Mouse (Mus musculus) heart, adult 11 months (tissue): ENCODE results near the gene Gpr156.

Experiments
- DNase-seq: peaks from one replicate; pipeline ENCODE4 v3.0.0; 2022

Gpr156 gene

DNA sequence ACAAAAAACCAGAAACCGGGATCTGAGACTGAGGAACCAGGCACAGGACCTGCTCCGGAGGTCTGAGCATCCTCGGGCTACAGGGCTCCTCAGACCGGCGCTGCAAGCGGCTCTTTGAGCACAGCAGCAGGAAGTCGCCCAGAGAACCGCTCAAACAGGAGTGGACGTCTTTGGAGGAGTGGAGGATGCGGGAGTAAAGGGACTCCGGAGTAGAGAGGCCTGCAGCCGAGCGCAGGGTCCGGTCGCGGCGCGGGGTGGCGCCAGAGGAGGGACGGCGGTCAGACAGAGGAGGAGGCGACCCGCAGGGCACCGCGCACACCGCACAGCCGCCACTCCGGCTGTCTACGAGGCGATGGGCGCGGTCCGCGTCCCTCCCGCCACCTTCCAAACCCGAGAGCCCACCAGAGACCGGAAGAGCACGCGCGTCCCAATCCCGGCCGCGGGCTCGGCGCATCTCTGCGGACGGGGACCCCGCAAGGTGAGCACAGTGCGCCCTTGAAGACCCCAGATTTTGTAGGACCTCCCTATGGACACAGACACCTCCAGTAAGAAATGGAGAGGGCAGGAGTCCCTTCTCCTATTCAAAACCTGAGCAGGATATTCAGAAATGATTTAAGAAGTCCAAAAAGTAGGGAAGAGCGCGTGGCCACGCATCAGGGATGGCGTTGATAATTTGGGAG is at the start of gene Gpr156:
Gene Gpr156, plus strand, starts transcription at position 359 of the 680 bp plus-strand sequence.
- peak; percentile 90 for DNase-seq

DNA sequence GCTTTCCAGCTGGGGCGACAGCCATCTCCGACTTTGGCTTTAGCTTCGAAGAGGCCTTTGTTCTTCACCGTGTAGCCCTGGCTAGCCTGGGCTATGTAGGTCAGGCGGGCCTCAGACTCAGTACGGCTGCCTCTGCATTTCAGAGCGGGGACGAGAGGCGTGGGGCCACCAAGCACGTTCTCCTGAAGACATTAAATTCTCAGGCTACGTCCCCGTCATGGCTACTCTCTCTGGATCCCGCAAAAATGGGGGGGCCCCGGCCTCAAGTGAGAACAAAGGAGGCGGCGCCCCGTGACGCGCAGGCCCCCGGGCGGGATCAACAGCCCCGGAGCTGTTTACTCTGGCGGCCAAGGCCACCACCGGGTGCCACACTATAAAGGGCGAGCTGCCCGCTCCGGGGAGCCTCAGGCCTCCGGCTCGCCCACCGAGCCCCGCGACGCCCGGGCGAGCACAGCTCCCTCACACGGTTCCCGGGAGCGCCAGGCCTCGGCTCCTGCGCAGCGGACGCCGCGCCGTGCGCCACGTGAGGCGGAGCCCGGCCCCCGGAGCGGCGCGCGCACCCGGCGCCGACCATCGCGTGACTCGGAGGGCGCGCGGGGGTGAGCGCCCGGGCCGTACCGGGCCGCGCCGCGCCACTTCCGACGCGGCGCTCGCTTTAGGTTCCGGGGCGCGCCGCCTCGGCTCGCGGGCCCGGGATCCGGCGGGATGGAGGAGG is 48.3 kb upstream of the Gpr156 start, which contains the start of gene Lrrc58:
Gene Lrrc58, plus strand, starts transcription at position 599 of the 715 bp plus-strand sequence.
- peak; percentile 99 for DNase-seq

DNA sequence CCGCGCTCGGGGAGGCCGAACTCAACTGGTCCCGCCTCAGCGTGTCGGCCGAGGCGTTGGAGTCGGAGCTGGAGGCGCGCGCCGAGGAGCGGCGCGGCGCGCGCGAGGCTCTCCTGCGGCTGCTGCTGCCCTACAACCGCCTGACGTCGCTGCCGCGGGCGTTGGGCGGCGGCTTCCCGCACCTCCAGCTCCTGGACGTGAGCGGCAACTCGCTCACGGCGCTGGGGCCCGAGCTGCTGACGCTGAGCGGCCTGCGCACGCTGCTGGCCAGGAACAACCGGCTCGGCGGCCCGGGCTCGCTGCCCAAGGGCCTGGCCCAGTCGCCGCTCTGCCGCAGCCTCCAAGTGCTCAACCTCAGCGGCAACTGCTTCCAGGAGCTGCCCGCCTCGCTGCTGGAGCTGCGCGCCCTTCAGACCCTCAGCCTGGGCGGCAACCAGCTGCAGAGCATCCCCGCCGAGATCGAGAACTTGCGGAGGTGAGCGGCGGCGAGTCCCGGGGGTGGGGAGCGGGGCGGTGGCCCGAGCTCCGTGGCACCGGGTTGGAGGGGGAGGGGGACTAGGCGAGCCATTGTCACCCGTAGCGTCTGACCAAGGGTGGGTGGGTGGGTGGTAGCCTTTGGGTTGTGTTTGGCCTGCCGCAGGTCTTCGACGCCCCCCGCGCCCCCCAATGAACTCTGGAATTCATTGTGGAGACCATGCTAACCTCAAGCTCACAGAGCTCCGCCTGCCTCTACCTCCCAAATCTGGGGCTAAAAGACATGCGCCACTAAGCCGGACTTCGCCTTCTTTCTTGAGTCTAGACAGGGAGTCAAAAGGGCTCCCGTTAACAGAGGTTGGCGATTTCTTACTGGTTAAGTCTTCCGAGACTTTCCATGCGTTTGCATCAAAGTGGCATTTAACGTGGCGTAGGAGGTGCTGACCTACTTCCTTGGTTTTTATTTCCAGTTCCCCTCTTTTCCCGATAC is 47.5 kb upstream of the Gpr156 start:
- DNase-seq, result no peak

DNA sequence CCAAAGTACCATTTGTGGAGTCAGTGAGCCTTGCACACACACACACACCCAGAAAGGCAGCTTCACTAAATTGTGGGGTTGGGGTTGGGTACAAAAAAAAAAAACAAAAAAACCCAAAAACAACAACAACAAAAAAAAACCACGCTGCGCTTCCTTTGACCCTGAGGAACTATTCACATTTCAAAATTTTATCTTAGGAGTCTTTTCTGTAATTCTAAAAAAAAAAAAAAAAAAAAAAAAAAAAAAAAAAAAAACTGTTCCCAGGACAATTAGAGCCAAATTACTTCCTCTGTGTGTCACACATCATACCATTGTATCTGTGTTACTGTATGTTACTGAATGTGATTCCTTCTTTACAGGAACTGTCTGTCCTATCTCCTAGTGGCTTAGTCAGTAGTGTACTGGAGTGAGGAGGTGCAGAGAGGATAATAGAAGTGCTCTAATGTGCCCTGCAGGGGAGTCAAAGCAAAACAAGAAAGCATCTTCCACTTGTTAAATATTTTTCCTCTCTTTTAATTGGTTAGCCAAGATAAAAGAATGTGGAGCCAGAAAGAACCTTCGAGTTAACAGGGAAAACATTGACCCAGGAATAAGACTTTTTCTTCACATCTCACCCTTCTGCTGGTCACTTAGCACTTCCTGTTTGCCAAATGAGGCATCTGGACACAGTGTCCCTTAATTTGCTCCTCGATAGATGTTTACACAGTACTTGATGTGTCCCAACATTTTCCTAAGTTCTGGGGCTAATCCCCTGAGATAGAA is 46.6 kb upstream of the Gpr156 start:
- peak; percentile 92 for DNase-seq

DNA sequence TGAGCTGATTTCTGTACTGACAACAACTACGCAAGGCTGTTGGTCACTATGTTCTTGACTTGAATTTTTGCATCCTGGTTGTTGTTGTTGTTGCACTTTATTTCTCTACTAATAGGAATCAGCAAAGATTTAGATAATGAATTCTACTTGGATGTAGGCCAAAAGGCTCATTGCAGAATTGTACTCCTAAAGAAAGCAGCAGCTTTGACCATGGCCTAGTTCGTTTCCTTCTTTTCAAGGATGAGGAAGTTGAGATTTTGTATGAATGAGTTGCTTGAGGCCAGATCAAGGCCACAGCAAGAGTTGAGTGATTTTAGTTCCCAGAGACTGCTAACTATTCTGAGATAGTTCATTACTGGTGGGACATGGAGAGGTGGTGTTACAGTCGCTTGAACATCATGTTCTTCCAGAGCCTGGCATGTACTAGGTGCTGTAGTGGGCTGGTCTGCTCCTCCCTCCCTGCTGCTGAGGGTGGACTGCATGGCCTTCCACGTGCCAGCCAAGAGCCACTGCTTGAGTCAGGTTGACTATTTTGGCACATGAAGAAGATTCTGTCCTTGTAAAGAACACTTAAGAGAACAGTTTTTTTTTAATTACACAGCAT is 45.1 kb upstream of the Gpr156 start:
- peak; percentile 98 for DNase-seq

DNA sequence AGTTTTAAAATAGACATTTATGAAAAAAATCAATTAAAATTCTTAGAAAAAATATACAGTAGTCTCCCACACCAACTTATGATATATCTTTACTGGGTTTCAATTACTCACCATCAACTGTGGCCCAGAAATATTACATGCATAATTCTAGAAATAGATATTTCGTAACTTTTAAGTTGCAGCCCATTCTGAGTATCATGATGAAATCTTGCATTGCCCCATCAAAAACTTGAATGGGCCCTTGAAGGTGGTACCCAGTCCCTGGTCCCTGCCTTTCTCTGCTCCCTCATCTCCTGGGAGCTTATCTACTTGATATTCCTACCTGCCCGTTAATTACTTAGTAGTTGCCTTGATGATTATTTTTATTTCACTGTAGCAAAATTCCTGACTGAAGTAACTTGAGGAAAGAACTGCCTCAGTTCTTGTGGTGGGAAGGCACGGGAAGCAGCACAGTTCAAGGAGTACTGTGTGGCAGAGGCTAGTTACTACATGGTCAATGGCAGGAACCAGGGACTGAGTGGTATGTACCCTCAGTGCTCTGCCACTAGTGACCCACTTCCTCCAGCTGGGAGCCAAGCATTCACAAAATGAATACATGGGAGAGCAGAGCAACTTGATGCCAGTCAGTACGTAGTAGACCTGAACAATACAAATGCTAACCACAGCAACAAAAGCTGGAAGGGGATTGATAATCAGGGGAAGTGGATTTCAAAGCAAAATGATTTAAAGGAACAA is 41.6 kb upstream of the Gpr156 start:
- peak; percentile 75 for DNase-seq

DNA sequence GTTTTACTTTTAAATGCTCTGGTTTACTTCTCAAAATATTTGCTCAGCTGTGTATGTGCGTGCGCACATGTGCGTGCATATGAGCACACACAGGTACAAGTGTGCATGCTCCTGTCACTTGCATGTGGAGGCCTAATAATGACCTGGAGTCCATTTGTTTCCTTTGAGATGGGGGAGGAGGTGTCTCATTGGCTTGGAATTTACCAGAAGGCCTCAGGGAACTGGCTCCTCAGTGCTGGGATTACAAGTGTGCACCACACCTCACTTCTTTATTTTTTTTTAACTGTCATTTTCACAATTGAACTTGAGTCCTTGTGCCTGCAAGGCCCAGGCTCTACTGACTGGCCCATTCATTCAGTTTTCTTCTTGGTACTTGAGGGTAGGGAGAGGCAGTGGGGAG is 38.9 kb upstream of the Gpr156 start:
- peak; percentile 57 for DNase-seq

DNA sequence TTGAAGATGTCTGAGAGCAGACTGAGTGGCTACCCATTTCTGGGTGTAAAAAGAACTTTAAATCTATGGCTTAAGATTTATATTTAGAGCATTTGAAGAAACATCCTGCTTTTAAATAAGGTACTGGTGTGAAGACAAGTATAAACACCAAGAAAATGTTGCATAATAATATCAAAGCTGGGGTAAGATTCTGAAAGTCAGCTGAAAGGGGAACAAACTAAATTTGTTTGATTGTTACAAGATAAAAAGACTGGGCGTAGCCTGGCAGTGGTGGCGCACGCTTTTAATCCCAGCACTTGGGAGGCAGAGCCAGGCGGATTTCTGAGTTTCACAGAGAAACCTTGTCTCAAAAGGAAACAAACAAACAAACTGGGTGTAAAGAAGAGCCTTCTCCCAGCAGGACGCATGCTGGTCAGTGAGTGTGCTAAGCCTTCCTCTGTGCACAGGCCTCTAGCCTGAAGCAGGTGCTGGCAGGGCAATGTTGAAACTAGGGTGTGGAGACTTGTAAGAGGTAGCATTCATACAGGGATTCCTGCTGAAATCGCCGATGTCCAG is 37.3 kb upstream of the Gpr156 start:
- DNase-seq, result peak; percentile 74

DNA sequence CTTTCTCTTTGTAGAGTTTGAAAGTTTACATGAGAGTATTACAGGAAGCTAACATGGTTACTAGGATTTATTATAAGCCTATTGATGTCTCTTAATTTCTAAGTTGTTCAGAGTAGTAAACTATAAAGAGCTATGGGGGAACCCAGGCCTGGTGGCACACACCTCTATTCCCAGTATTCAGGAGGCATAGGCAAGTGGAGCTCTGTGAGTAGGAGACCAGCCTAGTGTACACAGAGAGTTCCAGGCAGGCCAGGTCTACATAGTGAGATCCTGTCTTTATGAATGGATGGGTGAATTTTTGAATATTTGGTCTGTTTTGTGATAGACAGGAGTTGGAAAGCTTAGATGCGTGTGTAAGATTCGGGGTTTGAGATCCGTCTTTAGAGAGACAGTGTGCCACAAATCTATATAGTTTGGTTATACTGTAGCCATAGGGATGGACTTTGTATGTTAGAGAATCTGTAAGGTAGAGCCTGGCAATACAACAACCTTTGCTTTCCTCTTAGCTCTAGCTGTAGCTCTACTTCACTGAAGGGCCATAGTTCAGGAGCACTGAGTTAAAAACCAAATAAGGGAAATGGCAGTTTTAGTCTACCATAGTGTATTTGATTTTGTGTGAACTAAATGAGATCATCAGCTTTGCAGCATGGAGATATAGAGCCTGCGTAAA is 36.4 kb upstream of the Gpr156 start:
- DNase-seq, result peak; percentile 18

DNA sequence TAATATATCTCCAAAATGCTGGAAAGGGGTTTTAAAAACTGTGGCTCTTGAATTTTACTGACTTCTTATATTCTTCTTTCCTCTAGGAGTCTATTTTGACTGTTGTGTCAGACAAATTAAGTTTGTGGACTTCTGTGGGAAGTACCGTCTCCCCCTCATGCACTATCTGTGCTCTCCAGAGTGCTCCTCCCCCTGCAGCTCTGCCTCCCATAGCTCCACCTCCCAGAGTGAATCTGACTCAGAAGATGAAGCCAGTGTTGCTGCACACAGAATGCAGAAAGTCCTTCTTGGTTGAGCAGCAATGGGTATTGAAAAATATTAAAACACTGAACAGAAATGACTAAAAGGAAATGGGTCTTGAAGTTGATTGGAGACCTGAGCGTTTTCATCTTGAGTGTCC is 35.1 kb upstream of the Gpr156 start:
- peak; percentile 82 for DNase-seq

DNA sequence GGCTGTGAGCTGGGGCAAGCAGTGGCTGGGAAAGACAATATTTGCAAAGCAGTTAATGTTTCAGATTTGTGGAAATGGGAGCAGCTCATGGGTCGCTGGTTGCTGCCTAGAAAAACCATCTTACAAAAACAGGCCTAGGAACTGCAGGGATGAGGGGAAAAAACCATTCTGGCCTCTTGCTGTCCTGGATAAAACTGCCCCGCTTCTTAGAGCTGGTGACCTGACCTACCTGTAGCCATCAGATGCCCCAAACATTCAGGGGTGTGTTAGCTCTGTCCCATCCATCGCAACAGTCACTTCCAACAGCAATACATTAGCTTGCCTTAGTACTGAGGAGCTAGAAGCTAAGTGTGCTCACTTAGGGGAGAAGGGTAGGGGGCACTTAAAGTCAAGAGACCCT is 27.3 kb upstream of the Gpr156 start:
- DNase-seq, result peak; percentile 78

DNA sequence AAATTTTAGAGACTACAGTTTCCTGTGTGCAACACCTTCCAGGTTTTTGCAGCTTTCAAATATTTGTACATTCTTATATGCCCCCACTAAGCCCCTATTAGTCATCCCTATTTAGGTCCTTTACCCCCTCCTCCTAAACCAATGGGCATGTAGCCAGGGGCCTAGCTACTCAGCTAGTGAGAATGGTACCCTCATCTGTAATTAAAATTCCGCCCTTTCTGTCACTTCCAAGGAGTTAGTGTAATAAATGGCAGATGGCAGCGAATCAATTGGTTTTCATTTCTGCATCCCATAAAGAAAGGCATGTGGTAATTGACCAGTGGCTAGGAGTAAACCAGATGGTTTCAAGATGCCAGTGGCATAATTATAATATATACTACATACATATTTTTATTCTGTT is 23.6 kb upstream of the Gpr156 start:
- peak; percentile 42 for DNase-seq

DNA sequence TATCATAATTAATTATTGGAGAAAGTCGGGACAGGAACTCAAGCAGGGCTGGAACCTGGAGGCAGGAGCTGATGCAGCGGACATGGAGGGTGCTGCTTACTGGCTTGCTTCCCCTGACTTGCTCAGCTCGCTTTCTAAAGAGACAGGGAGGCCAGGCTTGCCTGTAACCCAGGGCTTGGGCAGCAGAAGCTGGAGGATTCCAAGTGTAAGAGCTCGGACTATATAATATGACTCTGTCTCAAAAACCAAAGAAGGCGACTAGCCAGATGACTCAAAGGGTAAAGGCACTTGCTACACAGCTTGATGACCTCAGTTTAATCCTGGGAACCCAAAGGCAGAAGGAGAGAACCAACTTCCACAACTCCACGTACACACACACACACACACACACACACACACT is 22.9 kb upstream of the Gpr156 start:
- DNase-seq, result peak; percentile 74

DNA sequence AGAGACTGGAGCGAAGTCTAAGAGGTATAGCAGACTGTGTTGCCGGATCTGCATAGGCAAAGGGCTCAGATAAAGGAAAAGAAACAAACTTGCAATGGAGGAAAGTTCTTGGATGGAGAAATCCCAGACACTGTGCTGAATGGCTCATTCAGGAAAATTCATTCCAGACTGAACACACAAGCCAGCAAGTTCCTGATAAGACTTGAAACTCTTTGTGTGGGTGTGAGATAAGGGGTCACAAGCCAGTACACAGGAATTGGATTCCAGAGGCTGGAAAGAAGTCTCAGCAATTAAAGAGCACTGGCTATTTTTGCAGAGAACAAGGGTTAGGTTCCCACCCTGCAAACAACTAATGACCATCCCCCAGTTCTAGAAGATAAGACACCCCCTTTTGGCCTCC is 22.4 kb upstream of the Gpr156 start:
- DNase-seq, result peak; percentile 88

DNA sequence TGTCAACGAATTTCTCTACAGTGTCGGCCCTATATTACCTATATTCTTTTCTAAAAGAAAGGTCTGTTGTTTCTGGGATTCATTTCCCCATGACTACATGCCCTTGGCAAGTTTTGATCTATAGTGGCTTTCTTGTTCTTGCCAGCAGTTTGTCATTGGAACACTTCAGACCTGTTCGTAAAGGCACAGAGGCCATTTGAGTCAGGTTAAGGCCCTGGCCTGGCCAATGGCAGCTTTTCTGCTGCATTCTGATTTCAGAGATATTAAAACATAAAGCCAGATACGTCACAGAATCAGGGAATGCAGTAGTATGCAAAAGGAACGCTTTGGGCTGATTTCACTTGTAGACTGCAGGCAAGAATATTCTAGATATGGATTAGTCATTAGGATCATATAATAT is 17.5 kb upstream of the Gpr156 start:
- peak; percentile 53 for DNase-seq

DNA sequence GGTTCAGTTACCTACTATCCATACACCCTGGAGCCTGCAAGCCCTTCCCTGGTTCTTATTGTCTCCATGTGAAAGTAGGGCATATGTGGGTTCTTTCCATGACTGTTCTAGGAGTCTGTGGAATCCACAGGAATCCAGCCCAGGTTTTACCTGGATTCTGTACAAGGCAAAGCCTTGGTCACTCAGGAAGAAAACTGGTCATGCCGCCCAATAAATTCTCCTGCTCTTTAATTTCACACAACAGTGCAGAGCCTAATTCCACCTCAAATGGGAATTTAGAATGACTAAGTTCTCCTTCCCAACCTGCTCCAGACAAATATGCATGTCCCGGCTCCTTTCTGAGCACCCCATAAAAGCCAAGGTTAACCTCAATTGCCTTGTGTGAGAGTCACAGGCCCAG is 16.9 kb upstream of the Gpr156 start:
- DNase-seq, result peak; percentile 49

DNA sequence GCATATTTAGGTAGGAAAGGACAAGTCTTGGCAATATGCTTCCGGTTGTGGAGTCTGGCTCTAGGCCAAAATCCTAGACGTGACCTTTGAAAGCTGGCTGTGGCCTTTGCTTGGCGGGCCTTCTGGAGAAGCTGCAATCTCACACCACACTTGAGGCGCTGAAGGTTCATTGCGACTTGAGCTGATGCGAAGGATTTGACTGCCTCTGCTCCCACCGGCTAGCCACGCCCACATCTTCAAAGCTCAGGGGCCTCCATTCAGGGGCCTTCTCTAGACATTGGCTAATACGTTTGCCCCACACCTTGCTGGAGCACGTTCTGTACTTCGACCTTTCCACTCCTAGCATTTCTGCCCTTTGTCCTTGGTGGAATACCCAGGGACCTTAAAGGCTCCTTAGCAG is 15.0 kb upstream of the Gpr156 start:
- DNase-seq, result peak; percentile 86

DNA sequence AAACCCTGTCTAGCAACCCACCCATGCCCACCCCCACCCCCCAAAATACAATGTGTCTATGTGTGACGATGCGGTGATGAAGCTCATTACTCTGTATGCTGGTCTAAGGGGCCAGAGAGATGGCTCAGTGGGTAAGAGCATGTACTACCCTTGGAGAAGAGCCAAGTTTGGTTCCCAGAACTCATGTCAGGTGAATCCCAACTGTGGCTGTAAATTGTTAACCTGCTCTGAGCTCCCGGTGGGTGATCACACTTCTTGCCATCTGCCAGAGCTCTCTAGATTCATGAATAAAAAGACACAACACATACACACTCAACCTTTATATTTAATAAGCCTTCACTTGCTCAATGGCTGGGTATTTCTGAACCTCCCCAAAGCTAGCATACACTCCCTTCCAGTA is 9.8 kb upstream of the Gpr156 start:
- DNase-seq, result peak; percentile 23

DNA sequence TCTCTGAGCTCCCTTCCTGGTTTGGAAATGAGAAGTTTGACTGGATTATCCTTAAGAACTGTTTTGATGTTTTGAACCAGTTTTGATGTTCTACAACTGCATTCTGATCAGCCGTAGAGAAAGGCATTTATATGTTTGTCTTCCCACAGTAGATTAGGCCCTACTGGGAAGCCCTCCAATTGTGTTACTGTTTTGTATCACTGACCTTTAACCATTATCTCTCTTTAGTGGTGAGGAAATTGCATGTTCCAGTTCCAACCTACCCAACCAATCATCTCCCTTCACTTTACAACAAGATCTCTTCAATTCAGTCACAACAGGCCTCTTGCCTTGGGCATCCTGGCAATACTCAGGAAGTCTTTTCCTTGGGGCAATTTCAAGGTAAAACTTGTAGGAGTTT is 5.2 kb upstream of the Gpr156 start:
- peak; percentile 7 for DNase-seq

DNA sequence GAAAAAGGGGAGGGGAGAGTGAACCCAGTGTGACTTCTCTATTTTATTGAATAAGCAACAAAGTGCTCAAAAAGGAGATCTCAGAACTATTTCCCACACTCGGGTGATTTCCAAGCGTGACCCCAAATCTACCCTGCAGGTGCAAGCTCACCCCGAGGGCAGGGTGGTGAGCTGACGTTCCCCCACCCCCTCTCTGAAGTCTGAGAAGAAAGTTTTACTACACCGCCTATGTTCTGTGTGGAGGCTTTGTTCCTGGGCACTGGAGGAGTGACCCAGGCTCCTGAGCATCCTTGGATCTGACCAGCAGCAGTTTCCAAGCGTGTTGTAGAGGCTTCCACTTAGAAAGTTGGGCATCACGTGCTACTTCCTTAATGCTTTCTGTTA is 514 bp downstream of the Gpr156 start:
- no peak for DNase-seq

DNA sequence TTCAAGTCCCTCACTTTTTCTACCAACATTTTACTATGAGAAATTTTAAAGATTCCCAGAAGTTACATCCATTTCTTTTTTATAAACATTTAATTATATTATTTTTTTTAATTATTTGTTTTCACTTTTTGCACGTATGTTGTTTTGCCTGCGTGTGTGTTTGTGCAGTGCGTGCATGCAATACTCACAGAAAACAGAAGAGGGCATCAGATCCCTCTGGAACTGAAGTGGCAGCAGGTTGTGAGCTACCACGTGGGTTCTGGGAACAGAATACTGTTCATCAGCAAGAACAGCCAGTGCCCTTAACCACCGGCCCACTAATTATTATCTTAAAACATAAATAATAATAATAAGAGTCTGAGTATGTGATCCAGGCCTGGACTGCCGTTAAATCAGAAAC is 2.7 kb downstream of the Gpr156 start:
- no peak for DNase-seq
